Mouse (Mus musculus): ENCODE results near the gene Fbxl7.
A peak's percentile ranks its signal among the peaks of the same experiment; 100 is the strongest.

The Fbxl7 gene

DNA sequence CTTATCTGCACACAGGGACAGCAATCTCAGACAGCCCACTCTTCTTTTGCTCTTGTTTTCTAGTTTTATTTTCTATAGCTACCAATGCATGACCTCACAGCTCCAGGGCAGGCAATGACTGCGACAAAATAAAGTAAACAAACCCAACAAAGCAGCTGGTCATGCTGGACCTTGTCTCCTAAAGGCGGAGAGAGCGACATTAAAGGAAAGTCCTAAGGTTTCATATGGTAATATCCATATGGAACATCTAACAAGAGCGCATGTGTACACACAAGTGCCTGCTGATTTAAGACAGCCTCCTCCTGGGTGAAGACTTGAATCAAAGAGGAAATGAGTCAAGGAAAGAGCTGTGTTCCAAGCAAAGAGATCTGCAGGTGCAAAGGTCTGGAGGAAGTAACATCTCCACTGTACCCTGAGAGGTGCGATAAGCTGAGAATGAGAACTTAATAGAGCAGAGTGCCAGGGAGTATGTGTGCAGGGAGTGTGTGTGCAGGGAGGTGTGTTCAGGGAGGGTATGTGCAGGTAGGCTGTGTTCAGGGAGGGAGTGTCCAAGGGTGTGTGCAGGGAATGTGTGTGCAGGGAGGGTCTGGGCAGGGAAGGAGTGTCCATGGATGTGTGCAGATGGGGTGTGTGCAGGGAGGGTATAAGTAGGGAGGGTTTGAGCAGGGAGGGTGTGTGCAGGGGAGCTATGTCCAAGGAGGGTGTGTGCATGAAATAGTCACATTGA lies 193.3 kb downstream of the Fbxl7 start:
- DNase-seq (ENCODE audit: low spot score in 2 of 2) = no peak

DNA sequence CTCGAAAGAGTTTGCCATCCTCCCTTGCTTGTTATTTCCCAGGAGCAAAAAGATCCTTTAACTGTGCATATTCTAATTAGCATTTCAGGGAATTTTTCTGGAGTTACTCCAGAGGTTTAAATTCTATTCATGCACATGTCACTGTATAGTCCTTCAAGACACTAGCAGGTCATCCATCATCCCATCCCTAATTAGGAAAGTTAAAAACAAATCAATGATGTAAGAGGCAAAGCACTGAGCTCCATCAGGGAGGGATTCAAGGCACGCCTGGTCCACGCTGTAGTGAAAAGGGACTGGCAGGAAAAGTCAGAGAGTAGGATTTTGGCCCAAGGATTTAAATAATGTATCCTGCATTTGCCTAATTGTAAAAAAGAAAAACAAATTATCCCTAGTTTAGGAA lies 202.3 kb downstream of the Fbxl7 start:
- no peak for DNase-seq (ENCODE audit: low spot score in 2 of 2)

DNA sequence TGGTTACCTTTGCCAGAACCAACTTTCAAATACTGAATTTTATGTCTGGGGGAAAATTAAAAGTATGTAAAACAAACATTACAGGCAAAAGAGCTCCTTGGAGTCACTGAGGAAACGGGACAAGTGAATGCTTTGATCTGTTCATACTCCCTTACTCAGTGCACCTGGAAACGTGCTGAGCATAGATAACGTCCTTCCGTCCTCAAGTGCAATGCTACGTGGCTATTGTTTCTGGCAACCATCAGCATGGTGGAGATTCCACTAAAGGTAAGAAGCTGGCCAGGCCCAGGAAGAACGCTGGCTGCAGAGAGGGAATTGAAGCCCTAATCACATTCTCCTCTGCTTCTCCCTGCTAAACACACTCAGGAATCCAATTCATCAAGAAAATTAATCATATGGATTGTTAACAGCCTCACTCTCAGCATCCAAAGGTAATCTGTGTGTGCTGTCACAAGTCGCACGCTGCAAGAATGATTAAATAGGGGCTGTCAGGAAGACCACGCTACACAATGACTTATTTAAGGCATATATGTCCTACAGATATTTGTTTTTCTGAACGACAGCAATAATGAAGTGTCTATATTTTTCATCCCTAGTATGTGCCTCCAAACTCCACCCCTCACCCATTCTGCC lies 206.8 kb downstream of the Fbxl7 start:
- DNase-seq (ENCODE audit: low spot score in 2 of 2) = no peak

DNA sequence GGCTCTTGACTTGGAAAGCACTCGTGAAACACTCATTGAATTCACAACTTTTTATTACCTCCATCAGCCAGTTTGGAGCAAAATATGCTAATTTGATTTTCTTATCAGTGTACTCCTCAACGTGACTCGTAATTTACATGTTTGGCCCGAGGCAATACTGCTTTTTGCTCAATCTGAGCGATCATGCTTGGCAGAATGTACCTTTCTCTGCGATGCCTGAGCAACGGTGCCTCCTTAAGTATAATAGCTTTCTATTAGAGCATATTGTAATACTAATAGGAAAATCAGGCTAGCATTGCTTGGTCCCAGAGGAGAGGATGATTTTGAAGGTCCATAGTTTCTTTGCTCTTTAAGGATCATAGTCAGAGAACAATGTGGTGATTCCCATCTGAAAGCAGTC lies 207.7 kb downstream of the Fbxl7 start:
- DNase-seq (ENCODE audit: low spot score in 2 of 2) = no peak

DNA sequence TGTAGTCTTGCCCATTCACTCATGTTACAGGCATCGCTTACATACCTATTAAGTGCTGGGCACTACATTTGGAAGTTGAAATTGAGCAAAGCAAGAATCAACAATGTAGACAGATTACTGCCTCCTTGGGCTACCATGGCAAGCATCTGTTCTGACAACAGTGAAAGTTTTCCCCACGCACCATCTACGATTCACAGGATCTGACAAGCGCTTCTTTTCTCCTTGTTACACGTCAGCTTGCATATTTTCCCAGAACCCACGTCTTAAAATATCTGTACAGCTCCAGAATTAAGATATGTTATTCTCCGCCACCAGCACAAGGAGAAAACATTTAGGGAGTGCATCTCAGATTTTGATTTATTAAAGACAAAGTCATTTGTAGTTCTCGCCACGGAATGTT lies 213.1 kb downstream of the Fbxl7 start:
- DNase-seq (ENCODE audit: low spot score in 2 of 2) = peak in 1 of 2 experiments; percentile 11

DNA sequence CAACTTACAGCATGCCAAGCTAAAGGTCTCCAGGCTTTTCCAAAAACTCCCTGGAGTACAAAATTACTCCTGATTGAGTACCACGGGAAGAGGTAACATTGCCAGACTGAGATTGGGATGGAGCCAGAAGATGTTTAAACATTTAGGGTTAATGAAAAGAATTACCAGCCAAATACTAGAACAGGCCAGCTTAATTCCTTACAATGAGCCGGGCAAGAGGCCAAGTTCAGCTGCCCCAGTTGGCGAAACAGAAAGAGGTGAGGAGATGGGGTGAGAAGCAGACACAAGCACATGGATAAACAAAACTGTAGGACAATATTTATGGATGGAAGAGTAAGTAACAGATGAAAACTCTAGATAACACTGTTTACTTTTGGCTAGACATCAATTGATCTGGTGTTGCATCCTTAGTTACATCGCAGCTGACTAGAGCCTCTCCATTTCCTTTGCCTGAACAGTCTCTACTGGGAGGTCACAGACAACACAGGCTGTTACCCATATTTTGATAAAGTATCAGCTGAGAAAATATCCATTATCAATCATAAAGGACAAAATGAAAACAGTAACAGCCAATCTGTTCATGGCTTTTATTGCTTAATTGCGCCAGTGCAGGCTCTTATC lies 222.0 kb downstream of the Fbxl7 start:
- DNase-seq (ENCODE audit: low spot score in 2 of 2) = peak in 1 of 2 experiments; percentile 17

DNA sequence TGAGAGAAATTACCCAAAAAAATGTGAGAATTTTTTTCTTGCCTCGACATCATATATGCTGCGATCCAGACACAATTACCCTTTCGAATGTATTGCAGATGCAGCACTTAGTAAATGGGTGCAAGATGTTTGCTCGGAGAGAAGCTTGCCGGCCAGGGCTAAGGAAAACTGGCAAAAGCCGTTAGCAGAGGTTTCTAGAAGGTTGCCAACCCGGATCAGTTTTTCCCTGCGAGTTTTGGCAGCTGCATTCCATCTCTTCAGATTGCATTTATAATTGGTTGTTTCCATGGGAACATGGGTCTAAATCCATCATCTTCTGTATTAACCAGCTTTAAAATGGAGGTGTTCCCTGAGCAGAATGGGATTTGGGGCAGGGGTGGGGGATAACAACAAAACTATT lies 240.4 kb downstream of the Fbxl7 start:
- DNase-seq (ENCODE audit: low spot score in 2 of 2) = peak in 1 of 2 experiments; percentile 11

DNA sequence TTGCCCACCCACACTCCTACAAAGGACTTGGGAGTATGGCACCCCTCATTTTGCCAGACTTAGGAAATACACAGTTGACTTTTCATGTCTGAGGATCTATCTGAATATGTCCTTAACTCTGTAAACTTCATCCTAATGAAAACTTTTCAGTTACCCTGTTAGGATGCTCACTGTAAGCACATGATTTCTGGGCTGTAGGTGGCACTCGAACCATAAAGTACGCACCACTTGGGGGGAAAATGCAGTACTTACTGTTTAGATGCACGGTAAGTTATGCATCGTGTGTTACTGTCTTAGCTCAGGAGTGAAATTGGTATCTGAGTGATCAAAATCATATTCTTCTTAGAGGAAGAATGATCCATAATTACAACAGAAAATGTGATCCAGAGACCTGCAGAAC lies 252.8 kb downstream of the Fbxl7 start:
- no peak for DNase-seq (ENCODE audit: low spot score in 2 of 2)

DNA sequence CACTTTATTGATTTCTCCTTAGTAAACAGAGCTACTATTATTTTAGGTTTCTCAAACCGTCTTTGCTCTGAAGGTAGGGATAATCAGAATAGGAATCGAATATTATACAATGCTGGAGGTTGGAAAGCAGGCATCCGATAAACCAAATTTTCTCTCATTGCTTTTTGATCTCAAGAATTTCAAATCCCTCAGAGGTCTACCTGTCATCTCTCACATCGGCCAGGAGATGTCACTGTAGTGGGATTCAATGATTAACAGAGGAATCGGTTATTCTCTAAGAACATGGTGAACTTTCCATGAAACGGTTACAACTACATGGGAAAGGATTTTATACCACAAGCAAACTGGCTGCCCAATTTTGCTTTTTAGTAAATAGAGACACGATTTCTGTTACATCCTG lies 255.7 kb downstream of the Fbxl7 start:
- no peak for DNase-seq (ENCODE audit: low spot score in 2 of 2)

DNA sequence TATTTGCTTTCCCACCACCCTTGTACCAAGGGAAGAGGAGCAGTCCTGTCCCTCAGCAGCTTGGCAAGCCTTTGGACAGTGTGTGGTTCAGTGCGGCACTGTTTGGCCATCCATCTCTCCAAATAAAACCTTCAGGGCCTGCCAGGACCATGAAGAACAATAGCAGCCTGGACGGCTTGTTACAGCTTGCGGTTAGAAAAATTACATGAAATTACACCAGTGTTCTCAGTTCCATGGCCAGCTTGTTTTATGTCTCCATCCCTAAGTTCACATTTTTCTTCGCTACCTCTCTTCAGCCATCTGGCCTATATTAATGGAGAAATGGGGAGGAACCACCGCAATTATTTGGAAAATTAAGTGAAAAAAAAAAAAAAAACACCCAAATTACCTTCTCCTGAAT lies 259.8 kb downstream of the Fbxl7 start:
- DNase-seq (ENCODE audit: low spot score in 2 of 2) = no peak

DNA sequence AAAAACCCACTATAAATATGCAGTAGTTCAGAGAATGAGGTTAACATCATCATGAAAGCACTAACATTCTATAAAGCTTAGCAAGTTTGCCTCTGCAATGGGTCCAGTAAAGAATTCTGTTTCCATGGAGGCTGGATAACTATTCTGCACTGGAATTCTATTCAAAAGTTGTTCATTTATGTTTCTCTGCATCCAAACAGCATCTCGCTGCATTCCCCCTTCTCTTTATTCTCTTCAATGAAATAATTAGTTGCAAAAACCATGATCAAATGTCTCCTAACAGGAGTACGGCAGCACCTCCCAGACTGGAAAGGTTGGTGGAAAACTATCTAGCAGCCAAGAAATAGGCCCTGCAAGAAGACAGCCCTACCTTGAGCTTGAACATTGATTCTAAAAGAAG lies 267.2 kb downstream of the Fbxl7 start:
- DNase-seq (ENCODE audit: low spot score in 2 of 2) = no peak

DNA sequence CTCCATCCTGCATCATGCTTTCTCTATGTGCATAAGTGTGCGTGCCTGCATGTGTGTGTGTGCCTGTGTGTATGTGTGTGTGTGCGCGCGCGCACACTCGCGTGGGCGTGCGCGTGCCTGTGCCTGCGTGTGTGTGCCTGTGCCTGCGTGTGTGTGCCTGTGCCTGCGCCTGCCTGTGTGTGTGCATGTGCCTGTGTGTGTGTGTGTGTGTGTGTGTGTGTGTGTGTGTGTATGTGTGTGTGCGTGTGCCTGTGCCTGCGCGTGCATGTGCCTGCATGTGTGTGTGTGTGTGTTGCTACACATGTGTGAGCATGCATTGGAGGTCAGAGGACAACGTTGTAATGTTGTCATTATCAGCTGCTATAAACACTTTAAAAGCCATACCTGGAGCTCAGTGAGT lies 272.1 kb downstream of the Fbxl7 start:
- DNase-seq (ENCODE audit: low spot score in 2 of 2) = no peak

DNA sequence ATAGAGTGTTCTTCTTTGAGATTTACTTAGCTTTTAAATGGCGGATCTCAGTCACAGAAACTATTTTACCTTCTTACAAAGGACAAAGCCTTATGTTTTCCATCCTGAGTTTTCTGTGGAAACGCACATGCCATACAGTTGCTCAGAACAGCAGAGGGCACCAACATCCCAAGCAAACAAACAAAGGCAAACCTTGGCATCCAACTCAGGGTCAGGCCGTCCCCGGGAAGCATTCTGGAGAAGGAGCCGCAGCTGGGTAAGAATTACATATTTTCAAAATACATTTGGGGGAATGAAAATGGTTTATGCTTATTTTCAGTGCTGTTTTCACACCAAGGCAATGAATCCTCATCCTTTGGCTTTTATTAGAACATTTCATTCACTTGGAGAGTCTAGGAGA lies 275.1 kb downstream of the Fbxl7 start:
- DNase-seq (ENCODE audit: low spot score in 2 of 2) = peak in 1 of 2 experiments; percentile 41

DNA sequence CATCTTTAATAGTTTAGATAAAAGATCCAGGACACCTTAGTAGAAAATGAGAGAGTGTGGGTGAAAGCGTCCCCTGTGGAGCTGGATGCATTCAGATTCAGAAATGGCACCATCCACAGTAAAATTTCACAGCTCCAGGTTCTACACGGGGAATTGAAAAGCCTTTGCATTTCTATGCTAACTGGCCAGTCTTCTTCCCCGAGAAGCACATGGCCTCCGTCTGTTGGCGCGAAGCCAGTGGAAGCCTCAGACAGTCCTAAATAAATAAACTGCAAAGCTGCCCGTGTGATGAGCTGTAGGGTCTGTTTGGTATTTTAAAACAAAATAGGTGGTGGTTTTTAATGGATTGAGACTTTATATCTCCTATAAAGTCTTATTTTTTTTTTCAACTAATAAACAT lies 276.2 kb downstream of the Fbxl7 start:
- DNase-seq (ENCODE audit: low spot score in 2 of 2) = no peak

DNA sequence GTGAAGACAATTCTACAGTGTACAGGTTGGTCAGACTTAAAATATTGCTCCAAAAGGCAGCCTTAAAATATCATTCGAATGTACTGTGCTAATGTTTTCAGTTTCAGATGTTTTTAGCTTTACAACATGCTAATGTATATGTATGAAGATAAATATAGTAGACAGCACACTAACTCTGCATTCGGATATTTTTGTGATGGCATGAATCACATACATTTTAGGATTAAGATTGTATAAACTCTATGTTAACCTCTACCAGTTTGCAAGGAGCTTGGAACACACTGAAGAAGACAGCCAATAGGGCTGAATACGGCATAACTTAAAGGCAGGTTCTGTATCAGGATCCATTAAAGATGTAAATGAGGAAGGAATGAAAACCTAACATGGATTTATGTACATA lies 299.1 kb downstream of the Fbxl7 start:
- DNase-seq (ENCODE audit: low spot score in 2 of 2) = no peak

DNA sequence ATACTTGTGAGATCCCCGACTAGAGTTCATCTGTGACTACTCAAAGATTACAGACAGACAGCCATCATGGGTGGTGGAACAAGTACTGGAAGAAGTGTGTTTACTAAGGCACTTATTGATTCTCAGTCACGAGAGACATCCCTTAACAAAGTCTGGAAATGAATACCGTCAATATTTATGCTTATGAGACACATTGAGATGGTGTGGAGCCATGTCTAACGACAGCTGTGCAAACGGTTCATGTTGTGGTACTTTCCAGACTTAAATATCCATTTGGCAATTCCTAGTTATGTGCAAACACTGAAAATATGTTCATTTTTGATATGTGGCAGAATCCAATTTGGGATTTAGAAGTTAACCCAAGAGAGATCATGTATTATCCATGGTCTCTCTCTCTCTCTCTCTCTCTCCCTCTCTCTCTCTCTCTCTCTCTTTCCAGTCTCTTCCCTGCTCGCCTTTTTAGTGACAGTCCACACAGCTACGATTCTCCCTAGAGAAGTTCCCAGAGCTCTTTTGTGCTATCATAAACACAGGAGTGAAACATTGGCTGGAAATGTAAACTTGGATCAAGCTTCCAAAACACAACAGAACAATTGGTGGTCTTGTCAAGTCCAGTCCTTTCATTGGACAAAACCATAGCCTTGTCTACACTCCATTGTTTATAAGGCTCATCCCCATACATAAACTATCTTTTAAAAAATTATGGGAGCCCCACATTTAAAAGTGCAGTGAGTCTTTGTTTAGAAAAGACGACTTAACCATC lies 315.3 kb downstream of the Fbxl7 start:
- no peak for DNase-seq (ENCODE audit: low spot score in 2 of 2)

DNA sequence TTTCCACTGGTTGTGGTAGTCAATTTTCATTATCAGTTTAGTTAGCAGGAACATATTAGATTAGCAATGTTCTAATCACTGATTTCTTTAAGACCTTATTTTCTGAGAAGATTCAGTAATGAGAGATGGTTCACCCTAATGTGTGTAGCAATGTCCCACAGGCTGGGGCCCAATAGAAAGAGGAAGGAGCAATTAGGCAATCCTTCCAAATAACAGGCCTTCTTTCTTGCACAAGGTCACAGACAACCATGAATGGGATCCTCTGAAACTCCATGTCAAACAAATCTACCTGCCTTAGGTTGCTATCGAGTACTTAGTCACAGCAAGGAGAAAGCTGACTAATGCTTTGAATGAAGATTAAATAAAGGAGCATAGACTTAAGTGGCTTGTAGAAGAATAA lies 316.9 kb downstream of the Fbxl7 start:
- DNase-seq (ENCODE audit: low spot score in 2 of 2) = no peak

DNA sequence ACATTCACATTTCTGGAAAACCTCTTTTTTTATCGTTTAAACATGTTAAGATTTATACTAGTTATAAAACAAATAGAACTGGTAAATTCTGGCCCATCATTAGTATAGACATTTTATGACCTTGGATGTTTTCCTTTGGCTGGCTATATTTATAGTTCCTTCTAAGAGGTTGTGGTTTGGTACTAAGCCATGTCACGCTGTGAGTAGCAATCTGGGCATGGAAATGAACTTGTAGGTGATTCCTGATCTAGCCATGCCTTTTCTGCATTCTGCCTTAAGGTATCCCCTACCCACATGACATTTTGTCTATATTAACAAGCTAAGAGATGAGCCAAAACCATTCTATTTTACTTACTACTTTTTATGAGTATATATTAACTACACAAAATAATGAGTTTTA lies 329.3 kb downstream of the Fbxl7 start:
- no peak for DNase-seq (ENCODE audit: low spot score in 2 of 2)

DNA sequence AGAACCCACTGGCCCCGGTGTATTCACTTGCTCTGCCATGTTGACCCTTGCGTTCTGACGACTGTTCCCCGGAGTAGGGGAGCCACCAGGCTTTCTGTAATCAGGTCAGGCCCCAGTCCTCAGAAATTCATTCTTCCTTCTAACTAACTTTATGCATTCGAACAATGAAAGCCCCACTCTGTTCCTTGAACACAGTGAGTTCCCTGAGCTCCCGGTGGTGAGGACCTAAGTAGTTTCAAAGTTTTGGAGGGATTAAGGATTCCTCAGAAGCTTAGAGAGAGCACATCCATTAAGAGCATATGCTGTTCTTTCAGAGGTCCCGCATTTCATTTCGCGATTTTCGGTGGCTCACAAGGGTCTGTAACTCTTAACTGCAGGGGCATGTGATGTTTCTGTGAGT lies 341.8 kb downstream of the Fbxl7 start:
- DNase-seq (ENCODE audit: low spot score in 2 of 2) = no peak

DNA sequence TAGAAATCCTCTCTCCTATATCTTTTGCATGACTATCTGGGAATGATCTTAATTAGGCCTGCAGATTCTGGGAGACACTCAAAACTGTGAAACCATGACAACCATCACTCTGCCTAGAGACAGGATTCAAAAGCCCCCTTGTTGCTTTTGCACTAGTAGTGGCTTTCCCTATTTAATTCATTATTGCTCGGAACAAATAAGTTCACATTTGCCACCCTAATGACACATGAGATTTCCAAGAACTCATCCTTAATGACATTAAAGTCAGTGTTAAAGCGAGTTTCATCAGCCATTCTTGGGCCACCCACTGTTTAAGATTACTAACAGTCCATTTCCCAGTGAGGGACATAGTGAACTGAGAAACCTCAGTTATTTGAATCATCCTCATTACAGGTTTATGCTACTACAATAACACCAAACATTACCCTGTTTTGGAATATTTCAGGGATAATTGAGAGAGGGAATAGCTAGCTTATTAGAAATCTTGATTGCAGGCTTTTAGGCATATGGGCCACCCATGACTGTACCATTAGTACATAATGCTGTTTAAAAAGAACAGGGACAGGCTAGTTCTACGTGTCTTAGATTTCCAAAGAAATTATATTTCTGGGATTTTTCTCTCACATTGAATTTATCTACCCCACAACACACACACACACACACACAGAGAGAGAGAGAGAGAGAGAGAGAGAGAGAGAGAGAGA lies 361.2 kb downstream of the Fbxl7 start:
- no peak for DNase-seq (ENCODE audit: low spot score in 2 of 2)

DNA sequence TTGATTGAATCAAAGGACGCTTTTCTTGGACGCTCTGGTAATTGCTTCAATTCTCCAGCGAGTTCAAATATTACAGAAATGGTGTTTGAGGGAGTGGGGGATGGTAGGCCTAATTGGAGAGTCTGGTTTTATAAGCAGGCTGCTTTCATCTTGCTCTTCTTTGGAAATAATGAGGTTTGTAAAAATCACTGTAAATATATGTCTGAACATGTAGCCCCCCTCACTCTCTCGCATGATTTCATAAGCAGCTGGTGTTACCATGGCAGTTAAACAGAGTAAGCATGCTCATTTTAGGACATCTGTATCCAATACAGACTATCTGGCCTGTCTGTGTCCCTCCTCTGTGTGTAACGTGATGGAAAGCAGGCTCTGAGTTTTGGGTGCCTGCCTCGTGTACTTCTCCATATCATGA lies 376.2 kb downstream of the Fbxl7 start:
- no peak for DNase-seq (ENCODE audit: low spot score in 2 of 2)

DNA sequence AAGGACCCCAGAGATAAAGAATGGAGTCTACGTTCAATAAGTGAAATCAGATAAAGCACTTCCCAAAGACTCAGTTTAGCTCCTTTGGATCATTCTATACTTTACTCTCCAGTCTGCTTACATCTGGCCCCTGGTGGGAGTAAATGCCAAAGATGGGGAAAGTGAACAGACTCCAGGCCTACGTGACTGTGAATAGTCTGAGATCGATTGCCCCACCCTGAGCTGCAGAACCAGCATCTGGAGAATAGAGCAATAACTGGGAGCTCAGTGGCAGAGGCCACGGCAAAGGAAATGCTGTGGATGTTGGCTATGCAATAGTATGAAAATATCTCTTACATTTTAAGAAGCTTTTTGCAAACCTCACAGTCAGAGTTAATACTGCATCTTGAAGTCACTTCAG lies 394.4 kb downstream of the Fbxl7 start:
- DNase-seq (ENCODE audit: low spot score in 2 of 2) = no peak

All from frontal cortex, postnatal 10 days (tissue).